Mouse (Mus musculus) cerebellum, adult 2 months (tissue): Measurements from ENCODE around the gene Mras.

Experiments used
- CTCF ChIP-seq: fragments of 200-500 bp; IDR thresholded peaks from 2 replicates; pipeline ENCODE4 v1.5.1; 2011; ENCODE audit warnings: low read depth, mild to moderate bottlenecking, control low read depth, low read length, moderate library complexity, borderline replicate concordance; ENCODE audit not compliant: insufficient read depth
- POLR2A ChIP-seq: fragments of 200-500 bp; IDR thresholded peaks from 2 replicates; pipeline ENCODE4 v1.6.1; 2011; ENCODE audit warnings: low read length, control low read depth, borderline replicate concordance; ENCODE audit not compliant: insufficient read depth

GRCm38 (mm10) chr9:99379194-99379593 is 58.0 kb downstream of the Mras start:
- TF ChIP-seq CTCF (no peak), POLR2A (no peak)
